Mouse (Mus musculus) CH12.LX (cell line): ENCODE data around the gene Prkg1.

Experiments
- CTCF ChIP-seq, 2 experiments: IDR thresholded peaks in 1 of 2; conservative IDR thresholded peaks in 1 of 2; 2 replicates each; pipeline ENCODE4 v1.5.1; 2011 to 2012; ENCODE audit warnings: low read depth in 2 of 2, low read length in 2 of 2, improper control_type of control experiment in 1 of 2, inconsistent platforms in 1 of 2, mild to moderate bottlenecking in 1 of 2, moderate library complexity in 1 of 2
- EP300 ChIP-seq: IDR thresholded peaks from 2 replicates; pipeline ENCODE4 v1.6.1; 2011; ENCODE audit warnings: low read length, improper control_type of control experiment

DNA sequence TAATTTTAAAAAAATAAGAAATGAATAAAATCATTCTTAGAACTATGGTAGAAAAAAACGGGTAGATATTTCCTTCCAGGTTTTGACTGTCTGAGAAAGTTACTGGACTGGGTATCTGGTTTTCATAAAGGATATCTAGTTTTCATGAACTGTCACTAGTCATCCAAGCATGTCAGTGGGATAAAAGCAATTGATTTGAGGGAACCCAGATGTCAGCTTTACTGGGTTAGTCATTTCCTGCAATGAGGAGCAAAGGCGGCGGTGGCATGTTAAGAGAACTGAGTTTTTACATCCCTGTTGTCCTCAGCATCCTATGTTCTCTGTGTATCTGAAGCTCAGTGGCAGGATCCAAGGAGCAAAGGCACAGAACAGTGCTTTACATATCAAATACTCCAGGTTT, 1201.0 kb downstream of the Prkg1 start:
- TF ChIP-seq CTCF (conservative IDR thresholded peaks at IDR 0.05 in 1 of 2, IDR thresholded peaks at IDR 0.05 in 1 of 2; ENCODE audit: low read depth in 2 of 2, low read length in 2 of 2), result no peak
- TF ChIP-seq EP300, result no peak
